Mouse (Mus musculus) limb, embryonic 11.5 days (tissue): ENCODE data around the gene Adgrl2. TPM values are rescaled to one million over a fixed set of nuclear protein-coding genes. Genes with fewer than 3 reads are reported as not detected.

Experiments
- ATAC-seq: fragments of 200-750 bp; cut with Nextera tagmentation; 2 replicates; pipeline ENCODE4 v1.8.0; 2017; ENCODE audit warnings: low read depth; ENCODE audit not compliant: insufficient number of reproducible peaks, low FRiP score, low TSS enrichment
- DNase-seq: peaks from one replicate; pipeline ENCODE4 v3.0.0-alpha.2; 2015; ENCODE audit warnings: low spot score
- H3K27ac ChIP-seq: fragments of 300-500 bp; sonication (generic); replicated peaks from 2 replicates; pipeline ENCODE4 v1.5.1; 2014; ENCODE audit warnings: low read depth, mild to moderate bottlenecking, low read length
- H3K27me3 ChIP-seq: fragments of 300-500 bp; sonication (generic); 2 replicates; pipeline ENCODE4 v1.6.1; 2014; ENCODE audit warnings: mild to moderate bottlenecking, low read length, mixed read lengths; ENCODE audit not compliant: control insufficient read depth, insufficient read depth
- H3K36me3 ChIP-seq: fragments of 300-500 bp; sonication (generic); 2 replicates; pipeline ENCODE4 v1.6.1; 2014; ENCODE audit warnings: mild to moderate bottlenecking, low read length, moderate library complexity, mixed read lengths; ENCODE audit not compliant: control insufficient read depth, insufficient read depth
- H3K4me1 ChIP-seq: fragments of 300-500 bp; sonication (generic); 2 replicates; pipeline ENCODE4 v1.6.1; 2014; ENCODE audit warnings: low read length, mixed read lengths; ENCODE audit not compliant: control insufficient read depth, insufficient read depth
- H3K4me2 ChIP-seq: fragments of 300-500 bp; sonication (generic); 2 replicates; pipeline ENCODE4 v1.6.1; 2014; ENCODE audit warnings: low read depth, mild to moderate bottlenecking, moderate library complexity; ENCODE audit not compliant: severe bottlenecking
- H3K4me3 ChIP-seq: fragments of 300-500 bp; sonication (generic); 2 replicates; pipeline ENCODE4 v1.5.1; 2014; ENCODE audit warnings: low read depth, low read length
- H3K9ac ChIP-seq: fragments of 300-500 bp; sonication (generic); 2 replicates; pipeline ENCODE4 v1.6.1; 2014; ENCODE audit warnings: mild to moderate bottlenecking, low read length
- H3K9me3 ChIP-seq: fragments of 300-500 bp; sonication (generic); 2 replicates; pipeline ENCODE4 v1.6.1; 2016; ENCODE audit warnings: low read length; ENCODE audit not compliant: control insufficient read depth
- WGBS: fragments of 180-500 bp; shearing (Covaris S2); extraction: QIAGEN DNeasy Blood & Tissue Kit; methylation state at CpG from one replicate; pipeline ENCODE4 v1.1.7; 2014; 5-methylcytosine and 5-hydroxymethylcytosine counted together
- polyA plus RNA-seq: library from polyadenylated mRNA; unstranded; fragments of >200 nt; fragmentation: Nextera tagmentation; extraction: Ambion mirVana; gene quantifications from 2 replicates; pipeline ENCODE4 v1.2.1, GENCODE M21; 2014

Adgrl2 gene
- polyA plus RNA-seq, 1 experiment from 2014 or later, result 87.9 TPM

- no peak for DNase-seq
- no peak for ATAC-seq
- H3K9ac ChIP-seq, result no peak overlapping the region
- H3K27me3 ChIP-seq, result no peaks in the 10 kb centered on the region
- H3K4me1 ChIP-seq, result peaks cover 10% of the 10 kb centered on the region; the same call in 1 of the 2 replicates
- peak overlapping the region; percentile 78; the same call in 1 of the 2 replicates for H3K4me2 ChIP-seq
- H3K4me3 ChIP-seq, result peak overlapping the region; percentile 95
- no peaks in the 10 kb centered on the region for H3K36me3 ChIP-seq
- H3K9me3 ChIP-seq, result no peaks in the 10 kb centered on the region
- H3K27ac ChIP-seq, result peak overlapping the region; percentile 100
- under 1% methylated on average over 8 of the region's 8 CpGs for WGBS
Observed at GRCm38 (mm10) chr3:148991056-148991455, 701 bp upstream of the Adgrl2 start.

- ATAC-seq (peak; percentile 74), DNase-seq (peak; percentile 89)
- peak overlapping the region; percentile 98 for H3K9ac ChIP-seq
- peak overlapping the region; percentile 95 for H3K4me3 ChIP-seq
- peaks cover 16% of the 10 kb centered on the region for H3K4me1 ChIP-seq
- no peaks in the 10 kb centered on the region for H3K27me3 ChIP-seq
- H3K4me2 ChIP-seq, result peak overlapping the region; percentile 78
- peak overlapping the region; percentile 100 for H3K27ac ChIP-seq
- under 1% methylated on average over 55 of the region's 68 CpGs for WGBS
- H3K9me3 ChIP-seq, result no peaks in the 10 kb centered on the region
- no peaks in the 10 kb centered on the region for H3K36me3 ChIP-seq
Observed at GRCm38 (mm10) chr3:148989818-148990530, 381 bp downstream of the Adgrl2 start.

- Histone ChIP-seq H3K4me2 (peak overlapping the region; percentile 78), H3K9ac (peak overlapping the region; percentile 98), H3K27me3 (no peaks in the 10 kb centered on the region), H3K27ac (peak overlapping the region; percentile 100), H3K4me3 (peak overlapping the region; percentile 95), H3K4me1 (peaks cover 23% of the 10 kb centered on the region), H3K9me3 (no peaks in the 10 kb centered on the region), H3K36me3 (no peaks in the 10 kb centered on the region)
- peak; percentile 81 for ATAC-seq
- WGBS, result under 1% methylated on average over 73 of the region's 75 CpGs
- no peak for DNase-seq
Observed at GRCm38 (mm10) chr3:148988996-148989817, 1.1 kb downstream of the Adgrl2 start.

- H3K4me1 ChIP-seq, result peaks cover 23% of the 10 kb centered on the region
- WGBS, result under 1% methylated on average over 66 of the region's 84 CpGs
- H3K36me3 ChIP-seq, result no peaks in the 10 kb centered on the region
- DNase-seq (peak; percentile 60), ATAC-seq (no peak)
- peak overlapping the region; percentile 98 for H3K9ac ChIP-seq
- H3K27ac ChIP-seq, result peak overlapping the region; percentile 100
- H3K27me3 ChIP-seq, result no peaks in the 10 kb centered on the region
- H3K9me3 ChIP-seq, result no peaks in the 10 kb centered on the region
- H3K4me3 ChIP-seq, result peak overlapping the region; percentile 95
- peak overlapping the region; percentile 78 for H3K4me2 ChIP-seq
Observed at GRCm38 (mm10) chr3:148988293-148988995, 1.9 kb downstream of the Adgrl2 start.

GRCm38 (mm10) chr3:148987591-148988292 lies 2.6 kb downstream of the Adgrl2 start:
- Histone ChIP-seq H3K4me2 (peak overlapping the region; percentile 78), H3K27ac (peak overlapping the region; percentile 100), H3K9me3 (no peaks in the 10 kb centered on the region), H3K9ac (peak overlapping the region; percentile 98), H3K27me3 (no peaks in the 10 kb centered on the region), H3K4me1 (peaks cover 23% of the 10 kb centered on the region), H3K4me3 (peak overlapping the region; percentile 95), H3K36me3 (no peaks in the 10 kb centered on the region)
- ATAC-seq (peak; percentile 64), DNase-seq (peak; percentile 88)
- under 1% methylated on average over 45 of the region's 45 CpGs for WGBS

GRCm38 (mm10) chr3:148986894-148987590 lies 3.3 kb downstream of the Adgrl2 start:
- Histone ChIP-seq H3K4me3 (peak overlapping the region; percentile 95), H3K36me3 (no peaks in the 10 kb centered on the region), H3K4me2 (peak overlapping the region; percentile 78), H3K4me1 (peaks cover 25% of the 10 kb centered on the region), H3K27ac (peak overlapping the region; percentile 100), H3K9ac (peak overlapping the region; percentile 98), H3K27me3 (no peaks in the 10 kb centered on the region), H3K9me3 (no peaks in the 10 kb centered on the region)
- WGBS, result under 1% methylated on average over 27 of the region's 27 CpGs
- ATAC-seq (no peak), DNase-seq (peak; percentile 62)

GRCm38 (mm10) chr3:148986296-148986893 lies 4.0 kb downstream of the Adgrl2 start:
- H3K4me2 ChIP-seq, result peak overlapping the region; percentile 78
- no peak for DNase-seq

More at GRCm38 (mm10) chr3:148986296-148986893, 4.0 kb downstream of the Adgrl2 start:
- Histone ChIP-seq H3K36me3 (no peaks in the 10 kb centered on the region), H3K9me3 (no peaks in the 10 kb centered on the region), H3K27ac (peak overlapping the region; percentile 100), H3K9ac (peak overlapping the region; percentile 98), H3K27me3 (no peaks in the 10 kb centered on the region), H3K4me1 (peaks cover 24% of the 10 kb centered on the region), H3K4me3 (peak overlapping the region; percentile 95)
- ATAC-seq, result no peak
- under 1% methylated on average over 17 of the region's 17 CpGs for WGBS
